Mouse (Mus musculus): ENCODE results near the gene Scly. TPM values are rescaled to one million over a fixed set of nuclear protein-coding genes. Genes with fewer than 3 reads are reported as not detected.

The Scly gene
- total RNA-seq, 1 experiment from 2014 or later: 21.2 TPM

DNA sequence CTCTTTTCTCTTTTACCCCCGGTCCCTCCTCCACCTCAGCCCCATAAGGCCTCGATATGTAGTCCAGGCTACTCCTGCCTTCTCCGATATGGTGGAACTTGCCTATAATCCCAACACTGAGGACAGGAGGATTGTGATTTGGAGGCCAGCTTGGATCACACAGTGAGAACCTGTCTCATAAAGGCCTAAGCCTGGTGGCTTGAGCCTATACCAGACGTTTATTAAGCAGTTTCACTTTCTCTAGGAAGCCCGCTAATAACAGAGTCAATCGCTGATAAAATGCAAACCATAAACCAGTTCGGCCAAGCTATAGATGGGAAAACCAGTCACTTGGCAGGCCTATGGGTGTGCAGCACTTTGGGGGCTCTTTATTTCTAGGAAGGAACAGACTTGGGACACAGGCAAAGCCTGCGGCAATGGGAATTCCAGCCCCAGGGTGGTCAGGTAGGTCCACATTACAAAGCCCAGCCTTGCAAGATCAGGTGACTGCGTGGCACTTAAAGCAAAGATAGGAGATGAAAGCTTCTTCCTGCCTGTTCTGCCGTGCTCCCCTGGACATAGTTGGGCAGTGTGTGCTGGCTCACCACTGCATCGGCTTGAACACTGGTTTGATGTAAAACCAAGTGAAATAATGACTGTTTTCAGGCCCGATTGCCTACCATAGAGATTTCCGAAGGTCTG is 1.0 kb downstream of the Scly start:
- no peak for ATAC-seq (ENCODE audit: extremely low read depth, insufficient number of reproducible peaks, low FRiP score, poor library complexity, severe bottlenecking)

DNA sequence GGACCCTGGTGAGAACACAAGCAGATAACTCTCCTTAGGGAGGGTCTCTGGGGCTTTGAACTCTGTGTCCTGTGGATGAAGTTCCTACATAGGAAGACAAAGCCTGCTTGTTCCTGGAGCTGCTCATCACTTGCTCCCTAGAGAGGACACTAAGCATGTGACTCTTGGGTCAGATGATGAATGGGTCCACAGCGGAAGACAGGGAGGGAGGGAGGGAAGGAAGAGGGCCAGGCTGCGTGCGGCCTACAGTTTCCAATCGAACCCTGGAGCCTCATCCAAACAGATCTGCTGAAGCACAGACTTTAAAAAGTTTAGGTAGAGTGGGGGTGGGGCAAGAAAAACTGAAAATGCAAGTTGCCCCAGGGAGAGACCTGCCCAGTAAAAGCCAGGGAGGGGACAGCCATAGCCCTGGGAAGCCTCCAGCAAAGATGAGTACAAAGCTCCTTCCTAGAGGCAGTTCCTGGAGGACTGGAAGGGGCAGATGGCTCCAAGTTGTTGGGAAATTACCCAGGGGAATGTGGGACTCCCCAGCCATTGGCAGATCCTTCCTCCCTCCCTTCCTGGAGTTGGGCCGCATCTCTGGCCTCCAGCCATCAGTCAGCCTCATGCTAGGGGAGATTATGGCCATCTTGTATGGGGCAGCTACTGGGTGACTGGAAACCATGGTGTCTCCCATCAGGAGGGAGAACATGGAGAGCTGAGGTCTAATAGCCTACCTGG is 1.7 kb downstream of the Scly start:
- no peak for ATAC-seq (ENCODE audit: extremely low read depth, insufficient number of reproducible peaks, low FRiP score, poor library complexity, severe bottlenecking)

GRCm38 (mm10) chr1:91301206-91301920 is 3.2 kb downstream of the Scly start:
- ATAC-seq (ENCODE audit: extremely low read depth, insufficient number of reproducible peaks, low FRiP score, poor library complexity, severe bottlenecking): no peak

DNA sequence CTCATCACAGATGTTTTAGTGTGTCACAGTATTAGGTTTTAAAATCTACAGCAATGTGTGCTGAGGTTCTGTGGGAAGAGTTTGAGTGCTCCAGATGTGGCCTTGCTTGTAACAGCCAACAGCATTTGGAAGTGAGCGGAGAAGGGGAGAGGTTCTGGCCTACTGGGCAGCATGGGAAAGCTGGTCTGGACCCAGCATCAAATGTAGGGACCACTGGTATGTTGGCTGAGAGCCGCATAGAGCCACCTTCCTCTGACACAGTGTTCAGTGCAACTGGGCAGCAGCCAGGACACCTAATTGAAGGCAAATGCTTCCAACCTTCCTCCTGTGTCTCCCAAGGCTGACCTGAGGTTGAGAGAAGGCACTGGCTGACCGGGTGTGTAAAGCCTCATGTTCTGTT is 3.9 kb downstream of the Scly start:
- ATAC-seq (ENCODE audit: extremely low read depth, insufficient number of reproducible peaks, low FRiP score, poor library complexity, severe bottlenecking): no peak

GRCm38 (mm10) chr1:91304621-91305020 is 6.5 kb downstream of the Scly start:
- ATAC-seq (ENCODE audit: extremely low read depth, insufficient number of reproducible peaks, low FRiP score, poor library complexity, severe bottlenecking): no peak

DNA sequence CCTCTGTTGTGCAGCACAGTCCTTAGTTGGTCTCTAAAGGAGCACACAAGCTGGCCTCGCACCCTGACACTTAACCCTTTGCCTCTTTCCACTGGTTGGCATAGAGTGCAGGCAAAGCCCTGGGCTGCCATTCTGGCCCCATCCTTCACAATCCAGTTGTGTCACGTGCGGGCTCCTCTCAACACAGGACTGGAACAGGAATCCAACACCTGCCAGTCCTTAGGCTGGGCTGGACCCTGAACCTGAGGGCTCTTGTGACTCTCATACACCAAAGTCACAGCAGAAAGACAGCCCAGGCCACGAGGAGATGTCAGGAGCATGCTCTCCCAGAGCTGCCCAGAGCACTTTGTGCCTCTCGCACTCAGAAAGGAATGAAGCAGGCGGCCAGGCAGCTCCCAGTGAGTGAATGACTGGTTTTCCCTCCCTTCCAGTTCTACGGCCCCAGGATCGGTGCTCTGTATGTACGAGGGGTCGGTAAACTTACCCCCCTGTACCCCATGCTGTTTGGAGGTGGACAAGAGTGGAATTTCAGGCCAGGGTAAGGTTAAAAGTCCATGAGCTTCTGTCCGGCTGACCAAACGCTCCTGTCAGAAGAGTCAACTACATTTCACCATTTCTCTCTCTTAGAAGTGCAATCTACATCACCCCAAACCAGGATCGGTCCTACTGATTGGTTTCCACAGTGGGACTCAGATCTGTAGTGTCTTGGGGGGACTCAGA is 11.4 kb downstream of the Scly start:
- ATAC-seq (ENCODE audit: extremely low read depth, insufficient number of reproducible peaks, low FRiP score, poor library complexity, severe bottlenecking): no peak

GRCm38 (mm10) chr1:91312273-91312672 is 14.1 kb downstream of the Scly start:
- ATAC-seq (ENCODE audit: extremely low read depth, insufficient number of reproducible peaks, low FRiP score, poor library complexity, severe bottlenecking): no peak

GRCm38 (mm10) chr1:91313251-91313650 is 15.1 kb downstream of the Scly start:
- ATAC-seq (ENCODE audit: extremely low read depth, insufficient number of reproducible peaks, low FRiP score, poor library complexity, severe bottlenecking): no peak

GRCm38 (mm10) chr1:91317656-91318055 is 19.5 kb downstream of the Scly start:
- no peak for ATAC-seq (ENCODE audit: extremely low read depth, insufficient number of reproducible peaks, low FRiP score, poor library complexity, severe bottlenecking)

- ATAC-seq (ENCODE audit: extremely low read depth, insufficient number of reproducible peaks, low FRiP score, poor library complexity, severe bottlenecking): no peak
Measured at GRCm38 (mm10) chr1:91321760-91322438, 23.8 kb downstream of the Scly start, which contains the start of gene Espnl. Gene Espnl, plus strand, starts transcription at chr1:91322075.

DNA sequence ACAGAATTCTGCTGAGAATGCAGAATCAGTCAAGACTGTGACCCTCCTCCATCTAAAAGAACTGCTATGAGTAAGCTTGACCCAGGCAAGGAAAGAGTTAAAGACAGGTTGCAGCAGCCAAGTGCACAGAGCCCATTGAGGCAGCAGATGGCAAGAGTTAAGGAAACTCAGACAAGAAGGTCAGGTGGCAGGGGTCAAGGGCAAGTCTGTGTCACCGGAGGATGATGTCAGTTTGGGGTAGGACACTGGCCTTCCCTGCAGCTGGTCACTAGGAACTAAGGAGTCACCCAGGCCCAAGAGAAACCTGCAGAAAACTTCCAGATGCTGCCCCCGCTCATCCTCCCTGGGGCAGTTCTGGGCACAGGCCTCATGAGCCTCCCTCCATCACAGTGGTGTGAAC is 26.5 kb downstream of the Scly start:
- ATAC-seq (ENCODE audit: extremely low read depth, insufficient number of reproducible peaks, low FRiP score, poor library complexity, severe bottlenecking): no peak

- no peak for ATAC-seq (ENCODE audit: extremely low read depth, insufficient number of reproducible peaks, low FRiP score, poor library complexity, severe bottlenecking)
Measured at GRCm38 (mm10) chr1:91325488-91326042, 27.4 kb downstream of the Scly start.

GRCm38 (mm10) chr1:91332102-91332501 is 34.0 kb downstream of the Scly start:
- ATAC-seq (ENCODE audit: extremely low read depth, insufficient number of reproducible peaks, low FRiP score, poor library complexity, severe bottlenecking): no peak

- no peak for ATAC-seq (ENCODE audit: extremely low read depth, insufficient number of reproducible peaks, low FRiP score, poor library complexity, severe bottlenecking)
Measured at GRCm38 (mm10) chr1:91333582-91333981, 35.4 kb downstream of the Scly start.

- ATAC-seq (ENCODE audit: extremely low read depth, insufficient number of reproducible peaks, low FRiP score, poor library complexity, severe bottlenecking): no peak
Measured at GRCm38 (mm10) chr1:91337355-91337754, 39.2 kb downstream of the Scly start.

- no peak for ATAC-seq (ENCODE audit: extremely low read depth, insufficient number of reproducible peaks, low FRiP score, poor library complexity, severe bottlenecking)
Measured at GRCm38 (mm10) chr1:91344001-91344400, 45.9 kb downstream of the Scly start.

GRCm38 (mm10) chr1:91344921-91345685 is 47.0 kb downstream of the Scly start:
- ATAC-seq (ENCODE audit: extremely low read depth, insufficient number of reproducible peaks, low FRiP score, poor library complexity, severe bottlenecking): no peak

DNA sequence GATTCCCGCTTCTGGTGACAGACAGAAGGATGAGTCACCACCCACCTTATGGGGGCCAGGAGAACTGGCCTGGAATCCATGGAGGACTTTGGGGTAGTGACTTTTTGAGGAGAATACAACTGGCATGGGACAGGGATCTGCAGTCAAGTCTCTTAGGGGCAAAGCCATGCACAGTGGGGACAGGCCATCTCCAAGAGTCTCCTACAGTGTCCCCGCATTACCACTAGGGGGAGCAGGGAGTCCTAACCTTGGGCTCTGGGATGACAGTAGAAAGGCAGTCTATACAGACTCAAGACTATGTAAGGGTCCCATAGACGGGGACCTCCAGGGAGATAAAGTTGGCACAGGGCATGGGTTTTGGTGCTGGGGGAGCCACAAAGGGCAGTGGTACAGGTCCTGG is 48.8 kb downstream of the Scly start:
- ATAC-seq (ENCODE audit: extremely low read depth, insufficient number of reproducible peaks, low FRiP score, poor library complexity, severe bottlenecking): peak; percentile 52; the same call in 1 of the 2 replicates
